Mouse (Mus musculus) right cerebral cortex, postnatal 14 days (tissue): ENCODE measurements around the gene Col10a1.
"Not testable (repeated sequence)": the region's sequence is repeated elsewhere in the genome, so short reads cannot be mapped to it uniquely, and the experiment has no call there.

ENCODE experiments used
- DNase-seq: peaks from one replicate; pipeline ENCODE4 v3.0.0; 2022

Gene Col10a1

GRCm38 (mm10) chr10:34389681-34390080, at the start of gene Col10a1:
TSS of gene Col10a1 (plus strand) at chr10:34389981.
- no peak for DNase-seq

GRCm38 (mm10) chr10:34341014-34341413, 48.8 kb upstream of the Col10a1 start:
- DNase-seq, result no peak

- no peak for DNase-seq
Observed at GRCm38 (mm10) chr10:34341886-34342285, 47.9 kb upstream of the Col10a1 start.

- DNase-seq, result no peak
Observed at GRCm38 (mm10) chr10:34352166-34352565, 37.6 kb upstream of the Col10a1 start.

DNA sequence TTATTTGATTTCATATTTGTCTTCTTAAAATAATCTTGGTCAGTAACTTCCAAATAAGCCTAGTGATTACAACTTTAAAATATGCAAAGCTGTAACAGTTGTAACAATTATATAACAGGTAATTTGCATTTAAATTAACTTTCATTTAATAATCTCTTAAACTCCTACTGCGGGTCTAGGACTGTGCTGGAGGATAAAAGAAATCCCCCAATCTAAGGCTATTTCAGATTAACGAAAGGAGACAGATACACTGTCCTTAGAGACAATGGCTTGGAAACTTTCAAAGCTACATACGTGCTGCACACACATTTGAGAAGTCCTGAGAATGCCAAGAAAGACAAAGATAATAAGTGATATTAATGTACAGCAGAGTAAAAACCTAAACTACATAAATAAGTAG, 31.5 kb upstream of the Col10a1 start:
- DNase-seq, result no peak

- no peak for DNase-seq
Observed at GRCm38 (mm10) chr10:34363756-34364155, 26.0 kb upstream of the Col10a1 start.

GRCm38 (mm10) chr10:34368138-34368537, 21.6 kb upstream of the Col10a1 start:
- peak; percentile 9 for DNase-seq

GRCm38 (mm10) chr10:34373332-34373731, 16.4 kb upstream of the Col10a1 start:
- DNase-seq, result no peak

- no peak for DNase-seq
Observed at GRCm38 (mm10) chr10:34385636-34386035, 4.1 kb upstream of the Col10a1 start.

- DNase-seq, result no peak
Observed at GRCm38 (mm10) chr10:34396959-34397358, 7.2 kb downstream of the Col10a1 start.

DNA sequence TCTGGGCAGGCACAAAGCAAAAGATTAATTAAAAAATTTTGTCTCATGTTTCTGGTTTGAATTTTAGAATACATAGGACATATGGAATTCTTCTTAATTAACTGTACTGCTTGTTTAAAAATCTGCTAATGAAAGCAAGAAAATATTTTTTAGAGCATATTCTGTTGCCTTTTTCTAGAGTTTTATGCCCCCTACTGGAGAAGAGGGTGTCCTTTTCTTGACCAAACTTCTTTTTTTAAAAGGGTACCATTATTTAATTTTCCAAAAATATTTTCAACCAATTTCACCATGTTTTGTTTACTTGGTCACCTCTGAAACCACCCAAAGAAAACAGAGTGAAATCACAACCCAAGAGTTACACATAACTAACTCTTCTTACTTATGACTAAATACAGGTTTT, 9.5 kb downstream of the Col10a1 start:
- no peak for DNase-seq

DNA sequence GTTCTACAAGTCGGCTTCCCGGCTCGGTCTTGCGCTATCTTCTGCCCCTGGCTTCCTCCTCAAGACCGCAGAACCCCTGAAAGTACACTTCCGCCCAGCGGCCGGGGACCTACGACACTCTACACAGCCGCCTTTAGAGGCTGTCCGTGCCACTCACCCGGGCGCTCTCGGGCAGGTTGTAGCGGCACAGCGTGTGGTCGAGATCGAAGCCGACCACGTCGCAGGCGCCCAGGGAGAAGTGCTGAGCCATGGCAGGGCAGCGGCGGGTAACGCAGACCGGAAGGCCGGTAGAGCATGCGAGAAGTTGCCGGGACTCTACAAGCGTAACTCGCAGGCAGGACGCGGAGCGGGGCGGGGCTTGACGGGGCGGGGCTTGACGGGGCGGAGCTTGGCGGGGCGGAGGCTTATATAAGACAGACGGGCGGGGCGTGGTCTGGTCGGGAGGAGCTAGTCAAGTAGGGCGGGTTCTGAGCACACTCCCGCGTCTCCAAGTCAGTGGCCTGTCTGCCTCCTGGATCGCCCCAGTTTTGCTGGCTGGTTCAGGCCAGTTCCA, 28.5 kb downstream of the Col10a1 start, which contains the start of gene Nt5dc1:
TSS of gene Nt5dc1 (minus strand) at position 349 of the 553 bp plus-strand sequence.
- DNase-seq, result peak; percentile 94

GRCm38 (mm10) chr10:34418794-34419193, 29.0 kb downstream of the Col10a1 start:
- DNase-seq, result not testable (repeated sequence)

GRCm38 (mm10) chr10:34431783-34432182, 42.0 kb downstream of the Col10a1 start:
- no peak for DNase-seq

- not testable (repeated sequence) for DNase-seq
Observed at GRCm38 (mm10) chr10:34434191-34434590, 44.4 kb downstream of the Col10a1 start.
